Mouse (Mus musculus): Measurements from ENCODE around the gene D030056L22Rik. TPM values are rescaled to one million over a fixed set of nuclear protein-coding genes. Genes with fewer than 3 reads are reported as not detected.

The D030056L22Rik gene
- polyA plus RNA-seq (2021; fragmentation: Nextera tagmentation) = 35.5 and 41.5 TPM in 2 replicates
- long read RNA-seq, experiment 1, transcript D030056L22Rik-202 (2 exons, 1,677 nt) = major isoform, 62 of 83 reads
- long read RNA-seq, experiment 1, transcript D030056L22Rik-201 (2 exons, 1,631 nt) = minor isoform, 19 of 83 reads
- long read RNA-seq, experiment 1, partial matches to known transcripts = 2 of 83 reads
- long read RNA-seq, experiment 1, other reads (novel, unspliced or antisense) = 0 of 83 reads
- long read RNA-seq, experiment 2, transcript D030056L22Rik-202 (2 exons, 1,677 nt) = major isoform, 202 of 265 reads
- long read RNA-seq, experiment 2, transcript D030056L22Rik-201 (2 exons, 1,631 nt) = minor isoform, 63 of 265 reads
- long read RNA-seq, experiment 2, partial matches to known transcripts = 0 of 265 reads
- long read RNA-seq, experiment 2, other reads (novel, unspliced or antisense) = 0 of 265 reads

GRCm38 (mm10) chr19:18712866-18713300 lies at the start of gene D030056L22Rik:
Gene D030056L22Rik (plus strand): TSS chr19:18713193.

GRCm38 (mm10) chr19:18670608-18671007 lies 42.4 kb upstream of the D030056L22Rik start, which contains the start of gene Carnmt1:
Gene Carnmt1 (plus strand): TSS chr19:18670764.

GRCm38 (mm10) chr19:18749598-18750339 lies 36.8 kb downstream of the D030056L22Rik start, which contains the start of gene Trpm6:
Gene Trpm6 (plus strand): TSS chr19:18749983.

Other genes starting within 250 kb of the D030056L22Rik start
- gene Ostf1, start 81.4 kb upstream of the D030056L22Rik start, polyA plus RNA-seq (2021; fragmentation: Nextera tagmentation) = 68.3 and 69.5 TPM in 2 replicates
- 5.7 and 5.9 TPM in 2 replicates for gene Nmrk1, start 81.2 kb upstream of the D030056L22Rik start, polyA plus RNA-seq (2021; fragmentation: Nextera tagmentation)
- gene Carnmt1, start 42.4 kb upstream of the D030056L22Rik start, polyA plus RNA-seq (2021; fragmentation: Nextera tagmentation) = 3.8 and 4.5 TPM in 2 replicates
- gene Trpm6, start 36.8 kb downstream of the D030056L22Rik start, polyA plus RNA-seq (2021; fragmentation: Nextera tagmentation) = 0.08 and 0.14 TPM in 2 replicates

All from layer of hippocampus, adult 6 months (tissue).